8 mouse cellular contexts compared by ENCODE assay signal in genomic region chr9:62243991-62244611, GRCm38 (mm10). TPM values are rescaled to one million over a fixed set of nuclear protein-coding genes. Genes with fewer than 3 reads are reported as not detected.
DNase-seq lines count a peak whose midpoint lies in the region; ATAC-seq lines count a peak whose summit lies in the region.

No protein-coding gene starts in this region.

- H3K27me3 ChIP-seq in intestine, embryonic 15.5 days (replicated peaks): 0 out of 2 replicates have a peak, but pooled peaks cover 2% of the 10 kb centered on the region
- H3K27me3 ChIP-seq in limb, embryonic 12.5 days: peaks cover 20% of the 10 kb centered on the region
- no peaks in the 10 kb centered on the region for H3K27me3 ChIP-seq in midbrain, embryonic 14.5 days (ENCODE audit: control insufficient read depth, insufficient read depth, low read length)
- H3K27me3 ChIP-seq in stomach, embryonic 14.5 days (ENCODE audit: control insufficient read depth, insufficient read depth, low read length): no peaks in the 10 kb centered on the region

- H3K4me1 ChIP-seq in intestine, embryonic 15.5 days (replicated peaks): peaks cover 16% of the 10 kb centered on the region
- H3K4me1 ChIP-seq in limb, embryonic 12.5 days (replicated peaks): no peaks in the 10 kb centered on the region
- H3K4me1 ChIP-seq in midbrain, embryonic 14.5 days (ENCODE audit: control insufficient read depth, insufficient read depth, low read length): peaks cover 17% of the 10 kb centered on the region; the same call in 1 of the 2 replicates
- H3K4me1 ChIP-seq in stomach, embryonic 14.5 days (ENCODE audit: control insufficient read depth, insufficient read depth, low read length): peaks cover 15% of the 10 kb centered on the region

- no peaks in the 10 kb centered on the region for H3K9me3 ChIP-seq in intestine, embryonic 15.5 days
- H3K9me3 ChIP-seq in limb, embryonic 12.5 days: no peaks in the 10 kb centered on the region
- no peaks in the 10 kb centered on the region for H3K9me3 ChIP-seq in midbrain, embryonic 14.5 days (ENCODE audit: control insufficient read depth, low read length)
- H3K9me3 ChIP-seq in stomach, embryonic 14.5 days (ENCODE audit: control insufficient read depth, low read depth, low read length): no peaks in the 10 kb centered on the region

- 20% methylated on average over 19 of the region's 19 CpGs for WGBS in intestine, embryonic 15.5 days
- WGBS in limb, embryonic 12.5 days: 20% methylated on average over 19 of the region's 19 CpGs
- 23% methylated on average over 19 of the region's 19 CpGs for WGBS in midbrain, embryonic 14.5 days
- WGBS in stomach, embryonic 14.5 days: 22% methylated on average over 19 of the region's 19 CpGs

- peak; percentile 45 for DNase-seq in ovary, postnatal 10 days (ENCODE audit: low spot score)
- no peak for DNase-seq in ovary, adult 18-20 months (ENCODE audit: low spot score)
- DNase-seq in cerebellum, postnatal 4 days (ENCODE audit: low spot score in 2 of 2): peak; percentile 60 to 86
- DNase-seq in gastrocnemius, postnatal 25 days: peak; percentile 29
- peak; percentile 95 for DNase-seq in midbrain, embryonic 14.5 days

- peak overlapping the region; percentile 48 for H3K4me2 ChIP-seq in intestine, embryonic 15.5 days (replicated peaks)
- H3K4me2 ChIP-seq in limb, embryonic 12.5 days: peak overlapping the region; percentile 42
- H3K4me2 ChIP-seq in midbrain, embryonic 14.5 days (ENCODE audit: low read length): peak overlapping the region; percentile 31
- peak overlapping the region; percentile 37 for H3K4me2 ChIP-seq in stomach, embryonic 14.5 days (replicated peaks; ENCODE audit: low read depth, low read length)

- no peak overlapping the region for H3K27ac ChIP-seq in intestine, embryonic 15.5 days
- no peak overlapping the region for H3K27ac ChIP-seq in limb, embryonic 12.5 days
- H3K27ac ChIP-seq in midbrain, embryonic 14.5 days (replicated peaks; ENCODE audit: low read depth, low read length): 0 out of 2 replicates have a peak overlapping the region, but pooled peaks have one; percentile 14
- no peak overlapping the region for H3K27ac ChIP-seq in stomach, embryonic 14.5 days (ENCODE audit: low read length)

- ATAC-seq in intestine, embryonic 15.5 days: peak; percentile 82
- ATAC-seq in limb, embryonic 12.5 days (ENCODE audit: insufficient number of reproducible peaks, insufficient read depth, low FRiP score, low TSS enrichment, low read depth): no peak
- no peak for ATAC-seq in midbrain, embryonic 14.5 days (ENCODE audit: low FRiP score, low TSS enrichment)
- ATAC-seq in stomach, embryonic 14.5 days (ENCODE audit: insufficient number of reproducible peaks, insufficient read depth, low FRiP score, low read depth): peak; percentile 65; the same call in 1 of the 2 replicates

- H3K36me3 ChIP-seq in intestine, embryonic 15.5 days: no peaks in the 10 kb centered on the region
- no peaks in the 10 kb centered on the region for H3K36me3 ChIP-seq in limb, embryonic 12.5 days
- H3K36me3 ChIP-seq in midbrain, embryonic 14.5 days (ENCODE audit: control insufficient read depth, insufficient read depth, low read length): no peaks in the 10 kb centered on the region
- H3K36me3 ChIP-seq in stomach, embryonic 14.5 days (ENCODE audit: control insufficient read depth, insufficient read depth, low read length): no peaks in the 10 kb centered on the region

- no peak overlapping the region for H3K9ac ChIP-seq in intestine, embryonic 15.5 days
- no peak overlapping the region for H3K9ac ChIP-seq in limb, embryonic 12.5 days (replicated peaks)
- H3K9ac ChIP-seq in midbrain, embryonic 14.5 days (replicated peaks; ENCODE audit: low read length): no peak overlapping the region
- H3K9ac ChIP-seq in stomach, embryonic 14.5 days (replicated peaks; ENCODE audit: low read depth, low read length): no peak overlapping the region

- no peak overlapping the region; the same call in 1 of the 2 replicates for H3K4me3 ChIP-seq in intestine, embryonic 15.5 days (replicated peaks)
- H3K4me3 ChIP-seq in limb, embryonic 12.5 days (replicated peaks): 0 out of 2 replicates have a peak overlapping the region, but pooled peaks have one; percentile 13
- H3K4me3 ChIP-seq in midbrain, embryonic 14.5 days (replicated peaks; ENCODE audit: low read depth, low read length): no peak overlapping the region
- H3K4me3 ChIP-seq in stomach, embryonic 14.5 days (ENCODE audit: low read depth, low read length): no peak overlapping the region

RNA-seq across cellular contexts. Expression of gene Spesp1, which starts 37.9 kb away (rescaled TPM):
- total RNA-seq in gastrocnemius, postnatal 25 days (2021): not detected
- polyA plus RNA-seq in intestine, embryonic 15.5 days (2015; fragmentation: Nextera tagmentation; extraction: Ambion mirVana): not detected in 2 replicates
- polyA plus RNA-seq in limb, embryonic 12.5 days (2016; fragmentation: Nextera tagmentation; extraction: Ambion mirVana): not detected in 2 replicates
- not detected in 2 replicates for polyA plus RNA-seq in midbrain, embryonic 14.5 days (2014; fragmentation: Nextera tagmentation; extraction: Ambion mirVana)
- not detected in 2 replicates for polyA plus RNA-seq in stomach, embryonic 14.5 days (2014; fragmentation: Nextera tagmentation; extraction: Ambion mirVana)

Comparison
In these comparisons a context has a peak if more than half of its experiments do, and no peak if none do; other contexts are left out.
1. ATAC-seq: peak in intestine, embryonic 15.5 days (single experiment) and stomach, embryonic 14.5 days (single experiment); none in limb, embryonic 12.5 days (single experiment) and midbrain, embryonic 14.5 days (single experiment).
2. Peak in every context shown above with its lines, with median percentiles within 50 percentile points of each other: H3K4me2 ChIP-seq.